Mouse (Mus musculus) CH12.LX (cell line): ENCODE measurements around the gene Olfr381.
"Not testable (repeated sequence)": the region's sequence is repeated elsewhere in the genome, so short reads cannot be mapped to it uniquely, and the experiment has no call there.

Experiments
- UBTF ChIP-seq: IDR thresholded peaks from 2 replicates; pipeline ENCODE4 v1.6.1; 2012; ENCODE audit warnings: low read depth, mild to moderate bottlenecking, inconsistent platforms, low read length, improper control_type of control experiment, moderate library complexity
- USF2 ChIP-seq: conservative IDR thresholded peaks from 2 replicates; pipeline ENCODE4 v1.6.1; 2011; ENCODE audit warnings: low read depth, low read length, improper control_type of control experiment

DNA sequence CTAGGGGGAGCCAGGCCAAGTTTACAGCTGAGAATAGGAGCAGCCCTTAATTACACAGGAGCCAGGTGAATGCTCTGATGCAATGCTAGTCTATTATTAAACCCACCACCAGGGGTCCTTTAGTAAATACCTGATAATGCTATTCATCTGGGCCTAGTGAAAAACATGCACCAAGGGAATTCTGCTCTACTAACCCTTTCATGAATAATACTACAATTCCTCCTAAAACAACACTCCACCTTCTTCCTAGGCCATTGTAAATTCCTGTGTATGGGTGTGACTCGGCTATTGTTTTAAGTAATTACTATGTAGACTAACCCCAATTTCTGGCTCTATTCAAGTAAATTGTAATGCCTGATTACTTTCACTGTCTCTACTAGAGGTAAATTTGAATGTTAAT lies 37.6 kb upstream of the Olfr381 start:
- not testable (repeated sequence) for TF ChIP-seq USF2, UBTF
